In the genomic region with DNA sequence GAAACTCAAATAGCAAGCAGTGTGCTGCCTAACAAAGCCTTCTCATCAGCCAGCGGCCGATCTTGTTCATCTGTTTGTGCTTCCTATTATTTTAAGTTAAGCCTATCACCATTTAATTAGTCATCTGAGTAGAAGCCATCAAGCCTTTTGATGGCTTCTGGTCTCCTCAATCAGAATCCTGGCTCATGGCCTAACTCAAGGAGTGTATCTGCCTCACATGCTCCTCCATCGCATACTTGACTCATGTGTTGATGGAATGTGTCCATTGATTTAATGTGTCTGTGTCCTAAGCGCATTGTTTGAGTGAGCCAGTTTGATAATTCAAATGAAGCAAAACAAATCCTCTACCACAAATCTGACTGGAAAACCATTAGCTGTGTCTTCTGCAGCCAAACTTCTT, we compare ENCODE assay signal across 17 mouse cellular contexts.
"Had no signal": no experiment of that assay in that cellular context is flagged by ENCODE, and none has a peak within 500 bp of the region (broad histone marks: within the 10 kb centered on the region; RNA-seq: fewer than 3 reads in every experiment).

No protein-coding gene starts in this region.

- H3K27ac ChIP-seq: liver, embryonic 13.5 days; liver, embryonic 15.5 days; macrophage; midbrain, embryonic 13.5 days; midbrain, embryonic 15.5 days; neural tube, embryonic 12.5 days; stomach, embryonic 15.5 days; stomach, postnatal 0 days had no signal

- H3K4me2 ChIP-seq: liver, embryonic 11.5 days; liver, embryonic 13.5 days; liver, embryonic 15.5 days; midbrain, embryonic 11.5 days; midbrain, embryonic 13.5 days; midbrain, embryonic 15.5 days; neural tube, embryonic 12.5 days; stomach, embryonic 15.5 days had no signal

- H3K9me3 ChIP-seq: liver, embryonic 13.5 days; liver, embryonic 15.5 days; neural tube, embryonic 12.5 days; stomach, embryonic 15.5 days had no signal

- H3K9ac ChIP-seq: liver, embryonic 13.5 days; liver, embryonic 15.5 days; liver, postnatal 0 days; midbrain, embryonic 13.5 days; midbrain, embryonic 15.5 days; neural tube, embryonic 12.5 days; stomach, embryonic 15.5 days had no signal

- H3K27me3 ChIP-seq: liver, embryonic 13.5 days; liver, embryonic 15.5 days; megakaryocyte, embryonic 14.5 days; midbrain, embryonic 13.5 days; midbrain, embryonic 15.5 days; neural tube, embryonic 12.5 days; stomach, embryonic 15.5 days had no signal

- H3K36me3 ChIP-seq: liver, embryonic 13.5 days; liver, embryonic 15.5 days; midbrain, embryonic 13.5 days; midbrain, embryonic 15.5 days; neural tube, embryonic 12.5 days; stomach, embryonic 15.5 days had no signal

- DNase-seq: liver; liver, embryonic 13.5 days; liver, postnatal 0 days; right cerebral cortex, postnatal 14 days; thymus, adult 2 months; thymus, postnatal 25 days; thymus, postnatal 4 days had no signal

- H3K4me1 ChIP-seq: liver, embryonic 13.5 days; liver, embryonic 15.5 days; megakaryocyte, embryonic 14.5 days; midbrain, embryonic 13.5 days; midbrain, embryonic 15.5 days; neural tube, embryonic 12.5 days; stomach, embryonic 15.5 days had no signal

- H3K4me3 ChIP-seq: liver, embryonic 13.5 days; liver, embryonic 15.5 days; megakaryocyte, embryonic 14.5 days; midbrain, embryonic 13.5 days; midbrain, embryonic 15.5 days; neural tube, embryonic 12.5 days; stomach, embryonic 15.5 days had no signal

- ATAC-seq: liver, postnatal 0 days; midbrain, embryonic 13.5 days; midbrain, embryonic 15.5 days had no signal
